Mouse (Mus musculus) heart, adult 2 months (tissue): ENCODE measurements at regions not wholly inside any gene's neighbourhood (a gene's known extent, or its start where the extent isn't known, plus 50 kb on each side); places are given as distances from the start of the nearest gene placed in this dataset.

ENCODE experiments used
- CTCF ChIP-seq: fragments of 200-600 bp; IDR thresholded peaks from 2 replicates; pipeline ENCODE4 v1.8.1; 2022; ENCODE audit warnings: antibody characterized with exemption, mild to moderate bottlenecking, moderate library complexity
- POLR2A ChIP-seq: fragments of 200-500 bp; IDR thresholded peaks from 2 replicates; pipeline ENCODE4 v1.6.1; 2011; ENCODE audit warnings: mild to moderate bottlenecking, low read depth, low read length, control low read depth; ENCODE audit not compliant: insufficient read depth

GRCm38 (mm10) chr13:83077085-83077484 is 426.7 kb upstream of the Mef2c start:
- TF ChIP-seq CTCF (no peak), POLR2A (no peak)
